In genomic region chr13:47218351-47218750, GRCm38 (mm10) we compare ENCODE assay signal across 28 mouse cellular contexts.
A peak's percentile ranks its signal among the peaks of the same experiment; 100 is the strongest.
DNase-seq lines count a peak whose midpoint lies in the region; ATAC-seq and TF ChIP-seq lines count a peak whose summit lies in the region.
"Had no signal": no experiment of that assay in that cellular context is flagged by ENCODE, and none has a peak within 500 bp of the region (broad histone marks: within the 10 kb centered on the region; RNA-seq: fewer than 3 reads in every experiment).

No protein-coding gene starts in this region.

- no peak for TF ChIP-seq CTCF in heart, adult 2 months (IDR thresholded peaks at IDR 0.05)

- ATAC-seq in embryonic facial prominence, embryonic 12.5 days (ENCODE audit: insufficient number of reproducible peaks, insufficient read depth, low FRiP score, low TSS enrichment): no peak
- ATAC-seq: forebrain, embryonic 13.5 days; forebrain, embryonic 16.5 days; hindbrain, embryonic 16.5 days; intestine, embryonic 15.5 days; Patski had no signal

- no peak overlapping the region for H3K4me2 ChIP-seq in embryonic facial prominence, embryonic 12.5 days (replicated peaks)
- H3K4me2 ChIP-seq: forebrain, embryonic 13.5 days; heart, embryonic 12.5 days; heart, embryonic 15.5 days; hindbrain, embryonic 13.5 days; intestine, embryonic 15.5 days had no signal

- H3K27ac ChIP-seq in embryonic facial prominence, embryonic 12.5 days: 0 out of 2 replicates have a peak overlapping the region, but pooled peaks have one; percentile 37
- no peak overlapping the region for H3K27ac ChIP-seq in embryonic facial prominence, embryonic 10.5 days (replicated peaks)
- peak overlapping the region; percentile 57 for H3K27ac ChIP-seq in heart, adult 2 months
- H3K27ac ChIP-seq: forebrain, embryonic 10.5 days; forebrain, embryonic 13.5 days; heart, embryonic 15.5 days; hindbrain, embryonic 10.5 days; hindbrain, embryonic 13.5 days; intestine, embryonic 15.5 days had no signal

- WGBS in embryonic facial prominence, embryonic 12.5 days: 54% methylated on average over 6 of the region's 6 CpGs
- WGBS in embryonic facial prominence, embryonic 10.5 days: 71% methylated on average over 6 of the region's 6 CpGs
- WGBS in heart, adult 2 months: 66% methylated on average over 6 of the region's 6 CpGs

- no peak overlapping the region for H3K9ac ChIP-seq in embryonic facial prominence, embryonic 12.5 days
- H3K9ac ChIP-seq in heart, adult 2 months (ENCODE audit: low read depth, low read length): no peak overlapping the region
- H3K9ac ChIP-seq: forebrain, embryonic 13.5 days; heart, embryonic 12.5 days; heart, embryonic 15.5 days; hindbrain, embryonic 13.5 days; intestine, embryonic 15.5 days had no signal

- no peaks in the 10 kb centered on the region for H3K9me3 ChIP-seq in embryonic facial prominence, embryonic 12.5 days
- H3K9me3 ChIP-seq in embryonic facial prominence, embryonic 10.5 days: no peaks in the 10 kb centered on the region
- H3K9me3 ChIP-seq: forebrain, embryonic 10.5 days; forebrain, embryonic 13.5 days; G1E; heart, embryonic 12.5 days; heart, embryonic 15.5 days; hindbrain, embryonic 10.5 days; hindbrain, embryonic 13.5 days; intestine, embryonic 15.5 days had no signal

- no peak overlapping the region for H3K4me3 ChIP-seq in embryonic facial prominence, embryonic 12.5 days
- H3K4me3 ChIP-seq in embryonic facial prominence, embryonic 10.5 days: no peak overlapping the region
- H3K4me3 ChIP-seq in heart, adult 2 months: no peak overlapping the region
- H3K4me3 ChIP-seq: forebrain, embryonic 10.5 days; forebrain, embryonic 13.5 days; heart, embryonic 12.5 days; heart, embryonic 15.5 days; hindbrain, embryonic 10.5 days; hindbrain, embryonic 13.5 days; intestine, embryonic 15.5 days had no signal

- no peaks in the 10 kb centered on the region for H3K27me3 ChIP-seq in embryonic facial prominence, embryonic 12.5 days
- no peaks in the 10 kb centered on the region for H3K27me3 ChIP-seq in embryonic facial prominence, embryonic 10.5 days (replicated peaks; ENCODE audit: low read depth, poor library complexity, severe bottlenecking)
- no peaks in the 10 kb centered on the region for H3K27me3 ChIP-seq in heart, adult 2 months (ENCODE audit: control insufficient read depth, insufficient read depth, low read length)
- H3K27me3 ChIP-seq: CH12.LX; forebrain, embryonic 13.5 days; heart, embryonic 12.5 days; heart, embryonic 15.5 days; hindbrain, embryonic 13.5 days; intestine, embryonic 15.5 days; Patski had no signal

- intact Hi-C loops in heart, adult 2 months (cut with DNase I): no loop called here

- H3K36me3 ChIP-seq in embryonic facial prominence, embryonic 12.5 days: no peaks in the 10 kb centered on the region
- no peaks in the 10 kb centered on the region for H3K36me3 ChIP-seq in embryonic facial prominence, embryonic 10.5 days (replicated peaks)
- peaks cover 20% of the 10 kb centered on the region for H3K36me3 ChIP-seq in heart, adult 2 months (ENCODE audit: control insufficient read depth, insufficient read depth, low read length)
- H3K36me3 ChIP-seq: forebrain, embryonic 10.5 days; heart, embryonic 12.5 days; heart, embryonic 15.5 days; hindbrain, embryonic 10.5 days; hindbrain, embryonic 13.5 days; intestine, embryonic 15.5 days had no signal

- DNase-seq in embryonic facial prominence, embryonic 10.5 days (ENCODE audit: low spot score): no peak
- DNase-seq in heart, adult 2 months: no peak
- no peak for DNase-seq in heart, adult 8-10 months (ENCODE audit: low spot score)
- peak; percentile 89 for DNase-seq in adipocyte (ENCODE audit: low spot score)
- DNase-seq in testis, postnatal 14 days (ENCODE audit: low spot score): no peak
- DNase-seq: adrenal gland, adult 2 months; adrenal gland, postnatal 25 days; B cell, adult 2 months; cerebellum, adult 11 months; cerebellum, adult 2 months; cerebellum, adult 9-11 months; cerebellum, postnatal 25 days; gastrocnemius, postnatal 14 days; kidney, adult 11 months; kidney, adult 8-10 months had no signal

- no peaks in the 10 kb centered on the region for H3K4me1 ChIP-seq in embryonic facial prominence, embryonic 12.5 days
- H3K4me1 ChIP-seq in embryonic facial prominence, embryonic 10.5 days: peaks cover 9% of the 10 kb centered on the region
- H3K4me1 ChIP-seq in heart, adult 2 months (ENCODE audit: control insufficient read depth, insufficient read depth, low read length): peaks cover 13% of the 10 kb centered on the region
- H3K4me1 ChIP-seq: forebrain, embryonic 13.5 days; hindbrain, embryonic 10.5 days had no signal

- no peak for TF ChIP-seq EP300 in heart, adult 2 months (IDR thresholded peaks at IDR 0.05; ENCODE audit: insufficient read depth, low read depth, low read length)

- TF ChIP-seq POLR2A in heart, adult 2 months (IDR thresholded peaks at IDR 0.05; ENCODE audit: insufficient read depth, low read depth, low read length): no peak

- no peaks in the 10 kb centered on the region for H3K79me2 ChIP-seq in heart, adult 2 months (replicated peaks; ENCODE audit: control insufficient read depth, insufficient read depth, low read length)
